In the genomic region with DNA sequence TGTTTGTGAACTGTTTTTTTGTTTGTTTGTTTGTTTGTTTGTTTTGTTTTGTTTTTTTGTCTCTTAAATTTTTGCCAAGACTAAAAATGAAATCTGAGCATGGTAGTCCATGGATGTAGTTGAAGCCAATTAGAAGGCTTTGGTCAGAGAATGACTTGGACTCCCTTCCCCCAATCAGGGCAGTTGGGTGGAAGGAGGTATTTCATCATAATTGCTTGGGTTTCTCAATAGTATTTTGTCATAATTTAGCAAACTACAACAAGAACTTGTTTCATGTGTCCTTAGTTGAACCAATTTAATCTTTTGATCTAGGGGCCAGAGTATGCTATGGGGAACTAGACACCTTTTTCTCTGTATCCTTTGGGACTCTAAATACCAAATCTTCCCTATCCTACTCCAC, we compare ENCODE assay signal across 28 mouse cellular contexts. TPM values are rescaled to one million over a fixed set of nuclear protein-coding genes. Genes with fewer than 3 reads are reported as not detected.
A peak's percentile ranks its signal among the peaks of the same experiment; 100 is the strongest.
DNase-seq lines count a peak whose midpoint lies in the region; ATAC-seq lines count a peak whose summit lies in the region.
"Had no signal": no experiment of that assay in that cellular context is flagged by ENCODE, and none has a peak within 500 bp of the region (broad histone marks: within the 10 kb centered on the region; RNA-seq: fewer than 3 reads in every experiment).

No protein-coding gene starts in this region.

- H3K4me1 ChIP-seq in forebrain, embryonic 13.5 days = no peaks in the 10 kb centered on the region
- H3K4me1 ChIP-seq: embryonic facial prominence, embryonic 10.5 days; embryonic facial prominence, embryonic 12.5 days; forebrain, embryonic 10.5 days; forebrain, embryonic 12.5 days; forebrain, embryonic 15.5 days had no signal

- H3K9me3 ChIP-seq in forebrain, embryonic 13.5 days (replicated peaks) = no peaks in the 10 kb centered on the region
- H3K9me3 ChIP-seq: embryonic facial prominence, embryonic 10.5 days; embryonic facial prominence, embryonic 12.5 days; forebrain, embryonic 10.5 days; forebrain, embryonic 12.5 days; forebrain, embryonic 15.5 days had no signal

- peak; percentile 5 for DNase-seq in adrenal gland, adult 2 months
- no peak for DNase-seq in adrenal gland, postnatal 14 days
- DNase-seq in 416B (ENCODE audit: low read depth) = peak; percentile 61
- DNase-seq in fat pad, adult 2 months (ENCODE audit: extremely low read depth, low read depth, low spot score) = peak; percentile 1
- no peak for DNase-seq in thymus, postnatal 0 days (ENCODE audit: low spot score)
- DNase-seq in right cerebral cortex, postnatal 14 days = no peak
- DNase-seq: adrenal gland, adult 8-10 months; adrenal gland, postnatal 25 days; cerebellum, adult 11-12 months; cerebellum, adult 2 months; cerebellum, adult 9-10 months; cerebellum, postnatal 10 days; cerebellum, postnatal 25 days; forebrain, postnatal 0 days had no signal

- no peak overlapping the region for H3K9ac ChIP-seq in forebrain, embryonic 13.5 days
- H3K9ac ChIP-seq: embryonic facial prominence, embryonic 12.5 days; forebrain, embryonic 12.5 days; forebrain, embryonic 15.5 days; forebrain, postnatal 0 days had no signal

- no peaks in the 10 kb centered on the region for H3K36me3 ChIP-seq in forebrain, embryonic 13.5 days (ENCODE audit: poor library complexity, severe bottlenecking)
- H3K36me3 ChIP-seq: embryonic facial prominence, embryonic 10.5 days; embryonic facial prominence, embryonic 12.5 days; forebrain, embryonic 10.5 days; forebrain, embryonic 12.5 days; forebrain, embryonic 15.5 days had no signal

- no peak overlapping the region for H3K27ac ChIP-seq in forebrain, embryonic 13.5 days
- H3K27ac ChIP-seq: embryonic facial prominence, embryonic 10.5 days; embryonic facial prominence, embryonic 12.5 days; forebrain, embryonic 10.5 days; forebrain, embryonic 12.5 days; forebrain, embryonic 15.5 days had no signal

- ATAC-seq in granulocyte monocyte progenitor cell, adult 5-6 weeks (replicated peaks; ENCODE audit: poor library complexity, severe bottlenecking) = peak; percentile 58
- ATAC-seq in forebrain, embryonic 13.5 days = no peak
- ATAC-seq: forebrain, embryonic 15.5 days; forebrain, postnatal 0 days had no signal

- no peaks in the 10 kb centered on the region for H3K27me3 ChIP-seq in forebrain, embryonic 13.5 days
- H3K27me3 ChIP-seq: embryonic facial prominence, embryonic 12.5 days; forebrain, embryonic 12.5 days; forebrain, embryonic 15.5 days had no signal

- H3K4me2 ChIP-seq in forebrain, embryonic 13.5 days = no peak overlapping the region
- H3K4me2 ChIP-seq: embryonic facial prominence, embryonic 12.5 days; forebrain, embryonic 12.5 days; forebrain, embryonic 15.5 days had no signal

- H3K4me3 ChIP-seq in forebrain, embryonic 13.5 days = no peak overlapping the region
- H3K4me3 ChIP-seq: embryonic facial prominence, embryonic 10.5 days; embryonic facial prominence, embryonic 12.5 days; forebrain, embryonic 10.5 days; forebrain, embryonic 12.5 days; forebrain, embryonic 15.5 days had no signal

RNA-seq across cellular contexts. Expression of a gene that starts 4.4 kb away (rescaled TPM):
- total RNA-seq in adrenal gland, adult 2 months (2021) = 10 to 100 TPM in 1 of 2 experiments, 1 to 10 TPM in 1; 1.4 to 15.0 TPM
- 0.11 and 1.1 TPM in 2 replicates for polyA plus RNA-seq in adrenal gland, adult 2 months (2012; rRNA removed)
- total RNA-seq in adrenal gland, postnatal 14 days (2021) = 0.41 and 1.1 TPM in 2 replicates
- not detected in 2 replicates for total RNA-seq in granulocyte monocyte progenitor cell, adult 5-6 weeks (2014; fragmentation: Nextera tagmentation)
- total RNA-seq in granulocyte monocyte progenitor cell, adult 5-6 weeks (2017) = not detected in 2 replicates
- polyA plus RNA-seq in thymus, postnatal 0 days (2015; fragmentation: Nextera tagmentation; extraction: Ambion mirVana) = not detected in 2 replicates
- polyA plus RNA-seq in forebrain, embryonic 13.5 days (2015; fragmentation: Nextera tagmentation; extraction: Ambion mirVana) = not detected in 2 replicates
- total RNA-seq: adrenal gland, postnatal 4 days; ES-E14; forebrain, postnatal 0 days; MEL had no signal
- polyA plus RNA-seq: brain, embryonic 14.5 days; C2C12; cerebellum, adult 2 months; cortical plate, adult 2 months; embryonic facial prominence, embryonic 10.5 days; embryonic facial prominence, embryonic 12.5 days; embryonic facial prominence, embryonic 14.5 days; forebrain, embryonic 10.5 days; forebrain, embryonic 12.5 days; forebrain, embryonic 15.5 days; forebrain, postnatal 0 days had no signal

RNA-seq across cellular contexts. Expression of a gene that starts 28.8 kb away (rescaled TPM):
- total RNA-seq in adrenal gland, adult 2 months (2021) = not detected
- not detected in 2 replicates for polyA plus RNA-seq in adrenal gland, adult 2 months (2012; rRNA removed)
- not detected in 2 replicates for total RNA-seq in adrenal gland, postnatal 14 days (2021)
- not detected in 2 replicates for total RNA-seq in granulocyte monocyte progenitor cell, adult 5-6 weeks (2014; fragmentation: Nextera tagmentation)
- total RNA-seq in granulocyte monocyte progenitor cell, adult 5-6 weeks (2017) = not detected in 2 replicates
- 0.14 and 0.63 TPM in 2 replicates for polyA plus RNA-seq in thymus, postnatal 0 days (2015; fragmentation: Nextera tagmentation; extraction: Ambion mirVana)
- not detected in 2 replicates for polyA plus RNA-seq in forebrain, embryonic 13.5 days (2015; fragmentation: Nextera tagmentation; extraction: Ambion mirVana)
- total RNA-seq: adrenal gland, postnatal 25 days; adrenal gland, postnatal 4 days; ES-E14; forebrain, postnatal 0 days; MEL had no signal
- polyA plus RNA-seq: brain, embryonic 14.5 days; C2C12; cerebellum, adult 2 months; cortical plate, adult 2 months; embryonic facial prominence, embryonic 10.5 days; embryonic facial prominence, embryonic 12.5 days; embryonic facial prominence, embryonic 14.5 days; forebrain, embryonic 10.5 days; forebrain, embryonic 12.5 days; forebrain, embryonic 15.5 days; forebrain, postnatal 0 days had no signal

Comparison
In these comparisons a context has a peak if more than half of its experiments do, and no peak if none do; other contexts are left out.
1. DNase-seq: peak in adrenal gland, adult 2 months (single experiment), 416B (single experiment) and fat pad, adult 2 months (single experiment); none in adrenal gland, postnatal 14 days (single experiment), thymus, postnatal 0 days (single experiment) and right cerebral cortex, postnatal 14 days (single experiment).